Mouse (Mus musculus) thymus, adult 2 months (tissue): Measurements from ENCODE around the gene Boll.

ENCODE experiments used
- CTCF ChIP-seq: fragments of 200-500 bp; IDR thresholded peaks from 2 replicates; pipeline ENCODE4 v1.5.1; 2012; ENCODE audit warnings: mild to moderate bottlenecking, control low read depth, low read length, moderate library complexity, borderline replicate concordance; ENCODE audit not compliant: control insufficient read depth, poor library complexity, insufficient read depth; ENCODE audit errors: extremely low read depth
- POLR2A ChIP-seq: fragments of 200-500 bp; IDR thresholded peaks from 2 replicates; pipeline ENCODE4 v1.6.1; 2012; ENCODE audit warnings: mild to moderate bottlenecking, low read length, control low read depth, moderate library complexity; ENCODE audit not compliant: control insufficient read depth, poor library complexity, insufficient read depth; ENCODE audit errors: extremely low read depth

DNA sequence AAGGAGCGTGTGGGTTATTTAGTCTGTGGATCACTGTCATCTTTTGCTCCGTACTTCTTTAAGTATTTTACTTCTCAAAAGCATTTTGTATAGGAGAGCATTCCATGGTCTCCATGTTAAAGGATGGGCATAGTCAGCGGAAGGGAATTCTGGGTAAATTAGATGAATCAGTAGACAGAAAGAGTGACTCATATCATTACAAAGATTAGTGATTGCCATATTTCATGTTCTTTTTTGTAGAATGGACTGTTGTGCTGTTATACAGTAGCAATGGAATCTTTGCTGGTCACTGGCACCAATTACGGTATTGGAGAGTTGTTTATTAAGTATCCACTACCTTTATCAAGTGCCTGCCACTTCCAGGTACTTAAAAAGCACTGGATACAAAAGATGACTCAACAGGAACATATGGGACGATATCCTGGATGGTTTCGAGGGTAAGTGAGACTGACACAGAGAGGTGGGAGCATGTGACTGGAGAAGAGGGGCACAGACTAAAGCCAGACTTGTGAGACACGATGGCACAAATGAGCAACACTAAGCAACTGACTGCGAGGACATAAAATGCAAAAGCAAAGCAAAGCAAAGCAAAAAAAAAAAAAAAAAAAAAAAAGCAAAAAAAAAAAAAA is 134.9 kb downstream of the Boll start:
- TF ChIP-seq CTCF (no peak), POLR2A (no peak)
